ENCODE assay signal across 8 mouse cellular contexts in genomic region chr12:83597025-83597501, GRCm38 (mm10). TPM values are rescaled to one million over a fixed set of nuclear protein-coding genes. Genes with fewer than 3 reads are reported as not detected.
DNase-seq lines count a peak whose midpoint lies in the region; ATAC-seq and TF ChIP-seq lines count a peak whose summit lies in the region.

TSS of gene Zfyve1 (minus strand) at chr12:83597222.

- under 1% methylated on average over 27 of the region's 28 CpGs for WGBS in embryonic facial prominence, embryonic 13.5 days
- WGBS in kidney, adult 2 months: 1% methylated on average over 28 of the region's 28 CpGs
- under 1% methylated on average over 28 of the region's 28 CpGs for WGBS in limb, embryonic 12.5 days
- WGBS in midbrain, embryonic 15.5 days: under 1% methylated on average over 24 of the region's 28 CpGs
- under 1% methylated on average over 28 of the region's 28 CpGs for WGBS in spleen, adult 2 months

- H3K27ac ChIP-seq in embryonic facial prominence, embryonic 13.5 days: peak within 1 kb of the TSS; percentile 92
- peak within 1 kb of the TSS; percentile 74 for H3K27ac ChIP-seq in kidney, adult 2 months (ENCODE audit: insufficient read depth, low read depth, low read length)
- H3K27ac ChIP-seq in limb, embryonic 12.5 days: peak within 1 kb of the TSS; percentile 87
- peak within 1 kb of the TSS; percentile 93 for H3K27ac ChIP-seq in midbrain, embryonic 15.5 days
- H3K27ac ChIP-seq in spleen, adult 2 months (ENCODE audit: insufficient read depth, low read length): peak within 1 kb of the TSS; percentile 41; the same call in 1 of the 2 replicates

- H3K9me3 ChIP-seq in embryonic facial prominence, embryonic 13.5 days: no peaks in the 10 kb centered on the region
- H3K9me3 ChIP-seq in limb, embryonic 12.5 days: no peaks in the 10 kb centered on the region
- H3K9me3 ChIP-seq in midbrain, embryonic 15.5 days: no peaks in the 10 kb centered on the region

- DNase-seq in 3134 (ENCODE audit: extremely low read depth, insufficient read length, low spot score): peak; percentile 99
- peak; percentile 95 to 96 for DNase-seq in adrenal gland, postnatal 36 days
- peak; percentile 92 to 98 for DNase-seq in heart, adult 18-20 months
- DNase-seq in kidney, adult 2 months: peak; percentile 98
- DNase-seq in spleen, adult 2 months (ENCODE audit: low read depth in 1 of 2, low spot score in 2 of 2): peak; percentile 87 to 88

- H3K27me3 ChIP-seq in embryonic facial prominence, embryonic 13.5 days: no peaks in the 10 kb centered on the region
- no peaks in the 10 kb centered on the region for H3K27me3 ChIP-seq in kidney, adult 2 months (replicated peaks; ENCODE audit: control insufficient read depth, insufficient read depth, low read length)
- H3K27me3 ChIP-seq in limb, embryonic 12.5 days: no peaks in the 10 kb centered on the region
- H3K27me3 ChIP-seq in midbrain, embryonic 15.5 days (replicated peaks): no peaks in the 10 kb centered on the region
- no peaks in the 10 kb centered on the region for H3K27me3 ChIP-seq in spleen, adult 2 months (ENCODE audit: control insufficient read depth, insufficient read depth, low read length)

- peaks cover 20% of the 10 kb centered on the region for H3K4me1 ChIP-seq in embryonic facial prominence, embryonic 13.5 days
- H3K4me1 ChIP-seq in kidney, adult 2 months (ENCODE audit: control insufficient read depth, insufficient read depth, low read length): 0 out of 2 replicates have a peak, but pooled peaks cover 2% of the 10 kb centered on the region
- peaks cover 6% of the 10 kb centered on the region; the same call in 1 of the 2 replicates for H3K4me1 ChIP-seq in limb, embryonic 12.5 days (replicated peaks)
- H3K4me1 ChIP-seq in midbrain, embryonic 15.5 days: peaks cover 39% of the 10 kb centered on the region
- 0 out of 2 replicates have a peak, but pooled peaks cover 5% of the 10 kb centered on the region for H3K4me1 ChIP-seq in spleen, adult 2 months (ENCODE audit: control insufficient read depth, insufficient read depth, insufficient read length)

- ATAC-seq in embryonic facial prominence, embryonic 13.5 days (ENCODE audit: insufficient number of reproducible peaks, insufficient read depth, low FRiP score, low TSS enrichment, low read depth): peak; percentile 96
- peak; percentile 98 for ATAC-seq in limb, embryonic 12.5 days (ENCODE audit: insufficient number of reproducible peaks, insufficient read depth, low FRiP score, low TSS enrichment, low read depth)
- ATAC-seq in midbrain, embryonic 15.5 days (replicated peaks): peak; percentile 99

- TF ChIP-seq CTCF in kidney, adult 2 months (conservative IDR thresholded peaks at IDR 0.05; ENCODE audit: insufficient read depth, insufficient read length, low read depth, low read length): no peak
- TF ChIP-seq CTCF in spleen, adult 2 months (IDR thresholded peaks at IDR 0.05; ENCODE audit: extremely low read depth, insufficient read depth, insufficient read length, insufficient replicate concordance): no peak

- H3K4me3 ChIP-seq in embryonic facial prominence, embryonic 13.5 days: peak within 1 kb of the TSS; percentile 95
- H3K4me3 ChIP-seq in kidney, adult 2 months (ENCODE audit: insufficient read depth, low read depth, low read length): peak within 1 kb of the TSS; percentile 93
- H3K4me3 ChIP-seq in limb, embryonic 12.5 days (replicated peaks): peak within 1 kb of the TSS; percentile 94
- H3K4me3 ChIP-seq in midbrain, embryonic 15.5 days: peak within 1 kb of the TSS; percentile 88
- peak within 1 kb of the TSS; percentile 86 for H3K4me3 ChIP-seq in spleen, adult 2 months (ENCODE audit: extremely low read depth, insufficient read depth, insufficient read length)

- peak; percentile 66 for TF ChIP-seq POLR2A in kidney, adult 2 months (IDR thresholded peaks at IDR 0.05; ENCODE audit: low read depth, low read length)
- peak; percentile 6; the same call in 1 of the 2 replicates for TF ChIP-seq POLR2A in spleen, adult 2 months (IDR thresholded peaks at IDR 0.05; ENCODE audit: low read depth, low read length)

- H3K36me3 ChIP-seq in embryonic facial prominence, embryonic 13.5 days: peaks cover 26% of the 10 kb centered on the region
- no peaks in the 10 kb centered on the region; the same call in 1 of the 2 replicates for H3K36me3 ChIP-seq in kidney, adult 2 months (ENCODE audit: control insufficient read depth, insufficient read depth, low read length)
- peaks cover 30% of the 10 kb centered on the region for H3K36me3 ChIP-seq in limb, embryonic 12.5 days
- peaks cover 11% of the 10 kb centered on the region; the same call in 1 of the 2 replicates for H3K36me3 ChIP-seq in midbrain, embryonic 15.5 days (replicated peaks)
- H3K36me3 ChIP-seq in spleen, adult 2 months (ENCODE audit: control insufficient read depth, insufficient read depth, low read length): peaks cover 3% of the 10 kb centered on the region; the same call in 1 of the 2 replicates

- peak within 1 kb of the TSS; percentile 61 for H3K4me2 ChIP-seq in embryonic facial prominence, embryonic 13.5 days
- H3K4me2 ChIP-seq in limb, embryonic 12.5 days: peak within 1 kb of the TSS; percentile 58
- H3K4me2 ChIP-seq in midbrain, embryonic 15.5 days: peak within 1 kb of the TSS; percentile 73

- peak within 1 kb of the TSS; percentile 97 for H3K9ac ChIP-seq in embryonic facial prominence, embryonic 13.5 days
- H3K9ac ChIP-seq in limb, embryonic 12.5 days (replicated peaks): peak within 1 kb of the TSS; percentile 91
- H3K9ac ChIP-seq in midbrain, embryonic 15.5 days: peak within 1 kb of the TSS; percentile 90

RNA-seq across cellular contexts. Expression of gene Zfyve1, which starts in this region (rescaled TPM):
- total RNA-seq in adrenal gland, postnatal 36 days (2021): 10 to 100 TPM; 35.8 to 36.0 TPM
- polyA plus RNA-seq in embryonic facial prominence, embryonic 13.5 days (2015; fragmentation: Nextera tagmentation; extraction: Ambion mirVana): 22.5 and 26.2 TPM in 2 replicates
- 10 to 100 TPM; 15.3 to 15.5 TPM for total RNA-seq in heart, adult 18-20 months (2021)
- polyA plus RNA-seq in kidney, adult 2 months (2012; rRNA removed): 29.0 and 32.0 TPM in 2 replicates
- polyA plus RNA-seq in limb, embryonic 12.5 days (2016; fragmentation: Nextera tagmentation; extraction: Ambion mirVana): 24.1 and 26.0 TPM in 2 replicates
- polyA plus RNA-seq in midbrain, embryonic 15.5 days (2015; fragmentation: Nextera tagmentation; extraction: Ambion mirVana): 30.4 and 31.7 TPM in 2 replicates
- polyA plus RNA-seq in spleen, adult 2 months (2012; rRNA removed): 26.5 and 29.0 TPM in 2 replicates

Comparison
In these comparisons a context has a peak if more than half of its experiments do, and no peak if none do; other contexts are left out.
1. Peak in every context shown above with its lines: DNase-seq, ATAC-seq, H3K4me3 ChIP-seq and H3K27ac ChIP-seq.
2. H3K27ac ChIP-seq: peak in every context shown above with its lines; median percentile 93 in midbrain, embryonic 15.5 days; 92 in embryonic facial prominence, embryonic 13.5 days; 87 in limb, embryonic 12.5 days; 74 in kidney, adult 2 months; 41 in spleen, adult 2 months.